Mouse (Mus musculus) common myeloid progenitor, adult 5-6 weeks (primary cell): Measurements from ENCODE around the gene Dbh. TPM values are rescaled to one million over a fixed set of nuclear protein-coding genes. Genes with fewer than 3 reads are reported as not detected.

Source experiments
- ATAC-seq: replicated peaks from 2 replicates; pipeline ENCODE4 v1.8.0; 2016; ENCODE audit warnings: low read depth, mild to moderate bottlenecking, moderate TSS enrichment, inconsistent platforms; ENCODE audit not compliant: poor library complexity, severe bottlenecking
- total RNA-seq: library from RNA; stranded (forward); fragments of 200-1000, 187-1606 nt; gene quantifications from 2 replicates; pipeline ENCODE4 v1.2.3, GENCODE M21; 2017

The Dbh gene
- total RNA-seq, 1 experiment from 2014 or later: not detected

DNA sequence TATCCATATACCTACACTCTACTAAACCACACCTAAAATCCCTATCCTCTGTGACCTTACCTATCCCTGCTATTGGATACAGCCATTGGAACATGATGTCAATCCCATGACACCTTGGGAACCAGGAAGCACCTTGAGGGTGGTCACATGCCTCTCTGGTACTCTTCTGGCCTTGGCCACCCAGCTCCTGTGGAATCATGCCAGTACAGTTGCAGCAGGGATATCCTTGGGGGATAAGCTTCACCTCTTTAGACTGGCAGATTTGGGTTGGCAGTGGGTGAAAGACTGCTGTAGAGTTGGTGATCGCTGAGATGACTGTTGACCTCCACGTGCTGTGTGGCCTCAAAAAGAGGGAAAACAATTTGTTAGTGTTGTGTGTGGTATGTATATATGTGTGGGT lies 3.5 kb upstream of the Dbh start:
- no peak for ATAC-seq

GRCm38 (mm10) chr2:27162656-27163055 lies 2.4 kb upstream of the Dbh start:
- ATAC-seq: no peak

- ATAC-seq: no peak
These were observed 1.2 kb upstream of the Dbh start for GRCm38 (mm10) chr2:27163851-27164250.

DNA sequence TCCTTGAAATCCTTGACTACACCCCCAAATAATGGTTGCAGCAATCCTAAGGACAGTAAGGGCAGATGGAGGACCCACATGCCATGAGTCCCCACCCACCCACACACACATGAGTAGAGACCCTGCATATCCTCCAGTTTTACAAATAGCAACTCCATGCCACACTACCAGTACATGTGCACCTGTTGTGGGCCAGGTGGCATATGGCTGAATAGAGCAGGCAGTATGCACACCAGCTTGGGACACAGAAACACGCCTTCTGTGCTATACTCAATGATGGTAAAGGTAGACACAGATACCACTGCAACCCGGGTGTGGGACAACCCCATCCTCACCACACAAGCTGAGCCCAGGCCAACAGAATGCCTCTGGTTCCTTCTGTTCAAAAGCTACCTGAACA lies 1.0 kb downstream of the Dbh start:
- ATAC-seq: no peak

GRCm38 (mm10) chr2:27166999-27167398 lies 2.0 kb downstream of the Dbh start:
- no peak for ATAC-seq

GRCm38 (mm10) chr2:27174242-27174641 lies 9.2 kb downstream of the Dbh start:
- no peak for ATAC-seq

DNA sequence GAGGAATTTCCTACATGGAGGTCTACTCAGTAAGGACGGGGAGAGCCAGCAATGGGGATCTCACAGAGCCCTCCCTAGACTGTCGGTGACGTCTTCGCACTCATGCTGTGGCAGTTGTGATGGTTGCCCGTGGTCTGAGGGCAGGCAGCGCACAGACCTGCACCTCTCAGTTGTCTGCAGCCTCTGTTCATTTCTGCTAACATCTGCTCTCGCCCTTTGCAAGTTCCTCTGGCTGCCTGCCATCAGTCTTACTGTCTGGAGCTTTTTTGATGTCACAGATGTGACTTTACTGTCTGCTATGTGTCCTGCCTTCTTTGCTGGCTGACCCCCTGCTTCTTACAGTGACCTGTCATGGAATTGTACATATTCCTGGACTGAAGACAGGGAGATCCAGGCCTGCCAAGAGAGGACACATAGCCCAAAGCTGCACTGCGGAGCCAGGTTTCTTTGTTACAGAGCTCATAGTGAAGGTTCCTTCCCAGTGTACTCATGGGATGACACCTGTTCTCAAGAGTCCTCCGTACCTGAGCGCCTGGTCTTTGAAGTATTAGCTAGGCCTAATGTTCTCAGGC lies 10.7 kb downstream of the Dbh start:
- ATAC-seq: no peak

DNA sequence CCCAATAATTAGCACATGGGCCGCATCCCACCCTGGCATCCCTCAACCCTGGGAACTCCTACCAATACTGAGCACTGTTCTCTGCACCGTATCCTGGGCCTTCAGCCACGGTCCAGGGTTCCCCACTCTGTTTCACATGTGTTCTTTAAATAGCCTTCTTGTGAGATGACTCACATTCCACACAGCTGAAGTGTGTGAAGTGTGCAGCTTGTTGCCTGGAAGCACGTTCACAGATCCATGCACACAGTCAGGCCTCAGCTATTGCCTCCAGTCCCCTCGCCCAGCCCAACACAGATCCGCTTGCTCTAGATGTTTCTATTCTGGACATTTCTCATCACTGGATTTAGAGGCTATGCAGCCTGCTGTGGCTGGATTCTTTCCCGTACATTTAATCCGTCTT lies 14.1 kb downstream of the Dbh start:
- ATAC-seq: no peak

DNA sequence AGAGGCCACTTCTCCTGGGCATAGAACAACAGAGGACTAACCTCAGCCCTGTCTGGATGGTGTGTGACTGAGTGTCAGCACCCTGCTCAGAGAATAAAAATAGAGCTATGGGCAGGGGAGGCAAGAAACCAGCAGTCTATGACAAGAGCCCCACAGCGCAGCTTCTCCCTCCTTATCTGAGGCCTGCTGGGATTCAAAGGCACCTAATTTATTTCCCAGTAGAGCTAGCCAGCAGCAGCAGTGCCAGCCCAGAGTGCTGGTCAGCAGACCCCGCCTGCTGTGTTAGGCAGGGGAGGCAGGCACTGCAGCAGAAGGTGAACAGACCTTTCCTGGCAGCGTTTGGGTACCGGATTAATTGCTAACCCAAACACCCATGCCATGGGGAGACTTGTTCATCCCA lies 16.9 kb downstream of the Dbh start:
- ATAC-seq: no peak

GRCm38 (mm10) chr2:27183734-27184133 lies 18.7 kb downstream of the Dbh start:
- no peak for ATAC-seq

GRCm38 (mm10) chr2:27187531-27187930 lies 22.5 kb downstream of the Dbh start:
- ATAC-seq: no peak

- no peak for ATAC-seq
These were observed 25.0 kb downstream of the Dbh start for GRCm38 (mm10) chr2:27189994-27190393.

DNA sequence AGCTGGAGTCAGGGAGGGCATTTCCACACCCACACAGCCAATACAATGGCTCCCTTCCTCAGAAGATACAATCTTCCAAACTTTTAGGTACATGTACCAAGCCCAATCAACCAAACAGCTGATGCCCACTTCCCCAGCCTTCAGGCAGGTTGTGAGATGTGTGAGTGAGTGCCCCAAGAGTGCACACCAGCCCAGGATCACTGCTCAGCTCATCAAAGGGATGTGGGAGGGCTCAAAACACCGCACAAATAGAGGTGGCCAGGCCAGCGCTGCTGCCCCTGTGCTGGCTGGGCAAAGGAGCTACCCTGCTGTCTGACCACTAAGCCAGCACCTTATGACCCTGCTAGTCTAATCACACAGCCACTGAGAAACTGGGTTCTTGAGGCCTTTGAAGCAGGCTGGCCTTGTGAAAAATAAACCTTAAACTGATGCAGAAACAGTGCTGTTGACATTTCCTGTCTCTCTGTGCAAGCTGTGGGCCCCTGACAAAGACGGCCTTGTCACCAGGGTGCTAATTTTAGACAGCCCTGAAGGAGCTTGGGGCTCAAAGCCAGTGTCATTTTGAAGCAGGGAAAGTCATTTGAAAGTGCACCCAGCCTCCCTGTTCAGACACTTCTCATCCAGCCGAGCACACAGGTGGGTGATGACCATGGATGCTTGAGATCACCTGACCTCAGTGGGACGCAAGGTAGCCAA lies 33.7 kb downstream of the Dbh start:
- peak; percentile 29; the same call in 1 of the 2 replicates for ATAC-seq

DNA sequence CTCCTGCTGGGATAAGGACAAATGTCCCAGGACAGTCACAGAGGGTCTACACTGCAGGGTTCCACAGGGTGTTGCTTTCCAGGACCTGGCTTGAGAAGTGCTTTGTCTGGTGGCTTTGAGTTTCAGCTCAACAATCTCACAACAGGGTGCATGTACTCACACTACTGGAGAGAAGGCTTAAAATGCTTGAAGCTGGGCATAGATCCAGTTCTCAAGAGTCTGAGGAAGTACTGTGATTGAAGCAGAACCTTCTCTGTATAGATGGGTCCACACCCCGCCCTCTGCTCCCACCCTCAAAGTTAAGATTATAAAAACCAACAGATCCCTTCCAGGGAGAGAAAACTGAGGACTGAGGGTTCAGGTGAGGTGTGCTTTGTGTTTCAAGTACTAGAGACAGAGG lies 35.6 kb downstream of the Dbh start:
- no peak for ATAC-seq

DNA sequence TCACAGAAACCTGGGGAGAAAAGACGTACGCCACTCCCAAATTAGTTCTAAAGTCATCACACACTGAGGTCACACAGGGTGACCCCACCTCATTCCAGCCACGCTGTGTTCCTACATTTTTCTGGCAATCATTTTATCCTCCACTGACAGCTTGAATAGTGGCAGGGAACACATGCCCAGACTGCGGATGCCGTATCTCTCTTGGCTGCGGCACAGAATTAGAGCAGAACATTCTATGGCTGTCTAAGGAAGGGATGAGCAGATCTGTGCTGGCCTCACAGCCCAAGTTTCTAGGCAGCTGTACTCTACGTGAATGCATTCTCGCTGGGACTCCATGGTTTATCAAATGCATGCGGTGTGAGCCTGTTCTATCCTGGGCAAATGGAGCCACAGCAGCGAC lies 40.6 kb downstream of the Dbh start:
- no peak for ATAC-seq

DNA sequence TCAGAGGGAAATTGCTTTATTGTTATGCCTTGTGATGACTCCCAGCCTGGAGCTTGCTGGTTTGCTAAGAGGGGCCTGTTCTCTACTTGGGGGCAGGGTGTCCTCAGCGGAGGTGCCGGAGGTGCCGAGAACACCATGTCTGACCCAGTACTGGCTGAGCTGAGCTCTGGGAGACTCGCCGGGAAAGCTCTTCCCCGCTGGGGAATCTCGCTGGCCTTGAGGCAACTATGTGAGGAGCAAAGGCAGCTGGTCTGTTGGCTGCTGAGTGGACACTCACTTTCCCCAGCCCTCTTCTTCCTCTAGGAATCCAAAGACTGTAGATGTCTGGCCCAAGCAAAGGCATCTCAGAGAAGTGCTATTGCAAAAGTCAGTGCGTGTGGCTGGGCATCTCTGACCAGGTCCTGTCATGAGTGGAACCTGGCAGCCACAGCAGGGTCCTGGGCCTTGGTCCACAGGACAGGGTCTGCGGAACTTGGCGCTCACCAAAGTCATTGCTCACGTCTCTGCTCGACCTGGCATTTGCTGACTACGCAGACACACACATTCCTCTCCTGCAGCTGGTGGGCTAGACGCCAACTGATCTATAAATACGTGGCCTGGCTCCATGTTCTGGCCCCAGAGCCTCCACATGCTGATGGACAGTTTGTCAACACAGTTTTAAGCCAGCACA lies 41.2 kb downstream of the Dbh start:
- ATAC-seq: no peak

- ATAC-seq: no peak
These were observed 42.1 kb downstream of the Dbh start for GRCm38 (mm10) chr2:27207126-27207525.

DNA sequence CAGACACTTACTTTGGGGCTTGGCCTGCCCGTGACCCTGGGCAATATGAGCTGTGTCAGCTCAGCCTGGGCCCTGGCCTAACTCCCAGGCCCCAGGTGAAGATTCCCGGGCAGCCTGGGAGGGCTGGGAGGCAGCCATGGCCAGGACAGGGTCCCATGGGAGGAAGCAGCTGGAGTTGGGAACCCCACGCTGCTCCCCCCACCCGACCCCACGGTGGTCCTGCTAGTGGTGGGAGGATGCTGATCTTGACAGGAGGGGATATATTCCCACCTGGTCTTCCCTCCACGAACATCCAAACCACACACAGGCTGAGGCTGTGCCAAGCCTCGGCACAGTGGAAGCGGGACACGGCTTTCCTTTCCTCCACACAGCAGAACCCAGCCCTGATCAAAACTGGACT lies 44.3 kb downstream of the Dbh start:
- ATAC-seq: no peak

GRCm38 (mm10) chr2:27209816-27210215 lies 44.8 kb downstream of the Dbh start:
- peak; percentile 45; the same call in 1 of the 2 replicates for ATAC-seq

GRCm38 (mm10) chr2:27210255-27210654 lies 45.2 kb downstream of the Dbh start:
- 0 out of 2 replicates have a peak, but pooled peaks have one; percentile 51 for ATAC-seq

DNA sequence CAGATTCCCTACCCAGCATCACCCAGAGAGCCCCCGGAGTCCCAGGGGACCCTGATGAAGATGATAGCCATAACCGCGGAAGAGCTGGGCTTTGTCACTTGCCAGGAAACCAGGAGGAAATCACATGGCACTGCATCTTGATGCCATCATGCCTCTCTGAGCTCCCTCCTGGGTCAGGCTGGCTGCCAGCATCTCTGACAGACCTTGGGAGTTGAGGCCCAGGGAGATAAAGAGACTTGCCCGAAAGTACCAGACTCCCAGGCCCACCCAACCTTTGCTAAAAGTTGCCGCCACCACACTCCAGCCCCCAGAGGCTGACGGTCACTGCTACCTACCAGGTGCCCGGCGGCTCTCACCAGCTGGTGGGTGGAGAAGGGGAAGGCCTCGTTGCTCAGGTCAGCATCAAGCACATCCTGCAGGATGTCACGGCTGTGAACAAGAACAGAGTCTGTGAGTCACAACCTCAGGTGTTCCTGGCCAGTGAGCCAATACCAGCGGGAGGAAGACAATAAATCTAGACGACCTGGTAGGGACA lies 45.7 kb downstream of the Dbh start:
- no peak; the same call in 1 of the 2 replicates for ATAC-seq
